Mouse (Mus musculus) heart, postnatal 14 days (tissue): Measurements from ENCODE around the gene Stox2. TPM values are rescaled to one million over a fixed set of nuclear protein-coding genes. Genes with fewer than 3 reads are reported as not detected.

Experiments used
- DNase-seq, 2 experiments: peaks; one replicate each; pipeline ENCODE4 v3.0.0; 2021 to 2022
- intact Hi-C: fragments of 180-260 bp; cut with DNase I; formaldehyde crosslinking; loops from one replicate; pipeline ENCODE4 v1.15.1; 2025
- total RNA-seq, 2 experiments: library from RNA; stranded (reverse); gene quantifications; 2 replicates each; pipeline ENCODE4 v1.2.3; 2021

Gene Stox2
- total RNA-seq, 2 experiments from 2014 or later = 16.9 to 19.2 TPM

GRCm38 (mm10) chr8:47134736-47135135 is 311.4 kb downstream of the Stox2 start:
- DNase-seq = no peak
- intact Hi-C loops = no loop called here

GRCm38 (mm10) chr8:47133381-47133780 is 312.8 kb downstream of the Stox2 start:
- intact Hi-C loops = no loop called here
- no peak for DNase-seq

Other genes starting within 250 kb of the Stox2 start
- 10 to 100 TPM; 21.8 to 22.4 TPM for gene Trappc11, start 87.1 kb upstream of the Stox2 start, total RNA-seq
- 10 to 100 TPM; 48.4 to 60.7 TPM for gene Rwdd4a, start 87.3 kb upstream of the Stox2 start, total RNA-seq
- 1 to 10 TPM; 8.9 to 9.1 TPM for gene Ing2, start 229.2 kb upstream of the Stox2 start, total RNA-seq